Mouse (Mus musculus) myocyte (in vitro differentiated cells): ENCODE data around the gene Rilpl1. TPM values are rescaled to one million over a fixed set of nuclear protein-coding genes. Genes with fewer than 3 reads are reported as not detected.

Experiments used
- H3K27me3 ChIP-seq: one replicate; pipeline ENCODE4 v1.6.1; 2011; ENCODE audit not compliant: control insufficient read depth, insufficient read depth, insufficient read length
- H3K36me3 ChIP-seq: one replicate; pipeline ENCODE4 v1.6.1; 2011; ENCODE audit not compliant: control insufficient read depth, insufficient read depth
- H3K4me2 ChIP-seq: one replicate; pipeline ENCODE4 v1.6.1; 2011; ENCODE audit warnings: low read depth, control low read depth
- H3K4me3 ChIP-seq: one replicate; pipeline ENCODE4 v1.5.1; 2011; ENCODE audit warnings: mild to moderate bottlenecking, control low read depth, moderate library complexity
- H3K79me2 ChIP-seq: one replicate; pipeline ENCODE4 v1.6.1; 2011; ENCODE audit not compliant: control insufficient read depth, insufficient read depth
- H3ac ChIP-seq: one replicate; pipeline ENCODE4 v1.6.1; 2011; ENCODE audit not compliant: control insufficient read depth, insufficient read length
- CEBPB ChIP-seq: IDR thresholded peaks from 2 replicates; pipeline ENCODE4 v1.6.1; 2011; ENCODE audit warnings: mild to moderate bottlenecking, moderate library complexity; ENCODE audit not compliant: poor library complexity, insufficient read depth, severe bottlenecking
- E2F4 ChIP-seq: IDR thresholded peaks from one replicate; pipeline ENCODE4 v1.6.1; 2011; ENCODE audit warnings: mild to moderate bottlenecking, control low read depth, moderate library complexity; ENCODE audit not compliant: insufficient read depth
- MAX ChIP-seq: IDR thresholded peaks from one replicate; pipeline ENCODE4 v1.6.1; 2011; ENCODE audit warnings: low read depth, mild to moderate bottlenecking, control low read depth
- MYOD1 ChIP-seq, 3 experiments: IDR thresholded peaks; one replicate each; pipeline ENCODE4 v1.6.1; 2011; ENCODE audit warnings: control low read depth in 2 of 3, low read depth in 2 of 3, mild to moderate bottlenecking in 2 of 3, moderate library complexity in 1 of 3; ENCODE audit not compliant: insufficient read length in 2 of 3, control insufficient read depth in 1 of 3
- MYOG ChIP-seq, 3 experiments: IDR thresholded peaks; one replicate each; pipeline ENCODE4 v1.6.1; 2011; ENCODE audit warnings: control low read depth in 2 of 3, low read depth in 2 of 3, mild to moderate bottlenecking in 2 of 3; ENCODE audit not compliant: insufficient read length in 2 of 3, control insufficient read depth in 1 of 3, insufficient read depth in 1 of 3
- POLR2A ChIP-seq: IDR thresholded peaks from one replicate; pipeline ENCODE4 v1.6.1; 2011; ENCODE audit warnings: low read depth, mild to moderate bottlenecking, control low read depth, moderate library complexity; ENCODE audit not compliant: insufficient read length
- POLR2AphosphoS2 ChIP-seq: IDR thresholded peaks from one replicate; pipeline ENCODE4 v1.6.1; 2011; ENCODE audit warnings: low read depth, control low read depth; ENCODE audit not compliant: insufficient read length
- REST ChIP-seq: IDR thresholded peaks from one replicate; pipeline ENCODE4 v1.6.1; 2011; ENCODE audit warnings: mild to moderate bottlenecking, control low read depth, moderate library complexity; ENCODE audit not compliant: insufficient read depth, insufficient read length
- SRF ChIP-seq: IDR thresholded peaks from one replicate; pipeline ENCODE4 v1.6.1; 2011; ENCODE audit warnings: low read depth; ENCODE audit not compliant: control insufficient read depth, insufficient read length
- TCF12 ChIP-seq: IDR thresholded peaks from one replicate; pipeline ENCODE4 v1.6.1; 2011; ENCODE audit warnings: mild to moderate bottlenecking, control low read depth; ENCODE audit not compliant: poor library complexity, insufficient read depth, severe bottlenecking
- TCF3 ChIP-seq: IDR thresholded peaks from one replicate; pipeline ENCODE4 v1.6.1; 2011; ENCODE audit warnings: low read depth, control low read depth; ENCODE audit not compliant: insufficient read length
- USF1 ChIP-seq: IDR thresholded peaks from one replicate; pipeline ENCODE4 v1.6.1; 2011; ENCODE audit warnings: low read depth, mild to moderate bottlenecking, control low read depth, moderate library complexity
- polyA plus RNA-seq: library from polyadenylated mRNA; unstranded; fragments of >200 nt; fragmentation: generic; extraction: Trizol; gene quantifications from one replicate; pipeline ENCODE4 v1.2.1, GENCODE M21; 2012; ENCODE audit warnings: missing spikeins

The Rilpl1 gene
- polyA plus RNA-seq: 43.1 TPM

DNA sequence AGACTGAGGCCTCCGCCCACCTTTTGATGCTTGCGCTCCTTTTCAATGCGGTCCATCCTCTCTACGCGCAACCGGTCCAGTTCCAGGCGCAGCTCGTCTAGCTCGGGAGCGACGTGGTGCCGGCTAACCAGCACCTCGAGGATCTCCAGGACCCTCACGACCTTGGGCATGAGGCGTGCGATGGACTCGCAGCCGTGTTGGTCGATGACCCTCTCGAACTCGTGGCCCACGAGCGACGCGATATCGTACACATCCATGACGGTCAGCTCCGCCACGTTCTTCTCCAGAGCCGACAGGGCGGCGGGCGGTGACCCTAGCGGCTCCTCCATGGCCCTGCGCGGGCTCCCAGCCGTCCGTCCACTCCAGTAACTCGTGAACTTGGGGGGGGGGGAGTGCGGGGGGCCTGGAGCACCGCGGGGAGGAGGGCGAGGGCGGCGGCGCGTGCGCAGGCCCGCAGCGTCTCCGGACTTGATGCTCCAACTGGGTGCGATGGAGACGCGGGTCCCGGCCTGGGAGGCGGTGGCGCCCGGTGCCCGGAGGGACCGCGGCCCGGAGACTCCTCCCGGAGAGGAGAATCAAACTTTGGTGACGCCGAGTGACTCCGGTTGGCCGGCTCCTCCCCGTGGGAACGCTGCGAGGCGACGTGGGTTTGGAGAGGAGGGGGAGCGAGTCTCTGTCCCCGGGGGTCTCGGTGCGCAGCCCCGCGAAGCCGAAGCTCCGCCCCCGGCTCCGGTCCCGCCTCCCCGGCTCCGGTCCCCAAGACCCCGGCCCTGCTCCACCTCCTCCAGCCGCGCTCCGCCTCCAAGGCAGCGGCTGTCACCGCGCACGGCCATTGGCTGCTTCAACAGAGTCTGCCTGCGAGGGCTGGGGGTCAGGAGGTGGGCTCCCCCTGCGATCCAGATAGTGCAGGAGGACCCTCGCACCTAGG, at the start of gene Rilpl1:
Gene Rilpl1 (minus strand): TSS at position 737 of the 928 bp plus-strand sequence.
- H3K27me3 ChIP-seq: no peaks in the 10 kb centered on the region
- peak within 1 kb of the TSS; percentile 73 for H3K4me3 ChIP-seq
- peaks cover 8% of the 10 kb centered on the region for H3K79me2 ChIP-seq
- peak within 1 kb of the TSS; percentile 67 for H3ac ChIP-seq
- TF ChIP-seq MAX: no peak
- TF ChIP-seq POLR2AphosphoS2: peak; percentile 57
- no peak for TF ChIP-seq E2F4
- no peak for TF ChIP-seq TCF12
- TF ChIP-seq TCF3: no peak
- TF ChIP-seq REST: no peak
- TF ChIP-seq SRF: no peak
- TF ChIP-seq USF1: no peak
- TF ChIP-seq MYOG (IDR thresholded peaks at IDR 0.05; ENCODE audit: control insufficient read depth in 1 of 3, insufficient read depth in 1 of 3, insufficient read length in 2 of 3, low read depth in 2 of 3): peak in 2 of 3 experiments; percentile 4 to 26
- TF ChIP-seq CEBPB: no peak
- TF ChIP-seq MYOD1 (IDR thresholded peaks at IDR 0.05; ENCODE audit: control insufficient read depth in 1 of 3, insufficient read length in 2 of 3, low read depth in 2 of 3): peak in 1 of 3 experiments; percentile 9
- peak; percentile 42 for TF ChIP-seq POLR2A
- no peaks in the 10 kb centered on the region for H3K36me3 ChIP-seq
- H3K4me2 ChIP-seq: peak within 1 kb of the TSS; percentile 85

GRCm38 (mm10) chr5:124578633-124579317, 47.6 kb upstream of the Rilpl1 start, which contains the start of the genes Eif2b1 and Gtf2h3:
Gene Eif2b1 (minus strand): TSS chr5:124579131.
Gene Gtf2h3 (plus strand): TSS chr5:124579140.
- peak within 1 kb of the TSS; percentile 92 for H3K4me2 ChIP-seq
- peak within 1 kb of the TSS; percentile 69 for H3ac ChIP-seq
- peak within 1 kb of the TSS; percentile 88 for H3K4me3 ChIP-seq
- H3K36me3 ChIP-seq: peaks cover 14% of the 10 kb centered on the region
- H3K27me3 ChIP-seq: no peaks in the 10 kb centered on the region
- peaks cover 30% of the 10 kb centered on the region for H3K79me2 ChIP-seq
- TF ChIP-seq USF1 (no peak), MYOG (IDR thresholded peaks at IDR 0.05; ENCODE audit: control insufficient read depth in 1 of 3, insufficient read depth in 1 of 3, insufficient read length in 2 of 3, low read depth in 2 of 3) (peak in 1 of 3 experiments; percentile 40), SRF (peak; percentile 95), TCF12 (no peak), REST (peak; percentile 1), E2F4 (no peak), MYOD1 (IDR thresholded peaks at IDR 0.05; ENCODE audit: control insufficient read depth in 1 of 3, insufficient read length in 2 of 3, low read depth in 2 of 3) (peak in 1 of 3 experiments; percentile 51), TCF3 (no peak), CEBPB (no peak), POLR2AphosphoS2 (peak; percentile 98), POLR2A (peak; percentile 99), MAX (no peak)

- Histone ChIP-seq H3K4me2 (no peak overlapping the region), H3K36me3 (peaks cover 30% of the 10 kb centered on the region), H3K27me3 (no peaks in the 10 kb centered on the region), H3ac (no peak overlapping the region), H3K79me2 (peaks cover 27% of the 10 kb centered on the region), H3K4me3 (no peak overlapping the region)
- TF ChIP-seq MAX (no peak), CEBPB (no peak), USF1 (no peak), E2F4 (no peak)
Observed at GRCm38 (mm10) chr5:124575467-124575866, 44.3 kb upstream of the Rilpl1 start.

GRCm38 (mm10) chr5:124571068-124571467, 39.9 kb upstream of the Rilpl1 start:
- TF ChIP-seq TCF12 (no peak), POLR2AphosphoS2 (peak; percentile 25), POLR2A (peak; percentile 20)
- H3K4me3 ChIP-seq: no peak overlapping the region
- H3ac ChIP-seq: no peak overlapping the region
- H3K4me2 ChIP-seq: no peak overlapping the region
- H3K79me2 ChIP-seq: no peaks in the 10 kb centered on the region
- H3K27me3 ChIP-seq: no peaks in the 10 kb centered on the region
- peaks cover 42% of the 10 kb centered on the region for H3K36me3 ChIP-seq
